Mouse (Mus musculus): ENCODE measurements around the gene Vmn1r168. TPM values are rescaled to one million over a fixed set of nuclear protein-coding genes. Genes with fewer than 3 reads are reported as not detected.
"Not testable (repeated sequence)": the region's sequence is repeated elsewhere in the genome, so short reads cannot be mapped to it uniquely, and the experiment has no call there.

Gene Vmn1r168
- total RNA-seq (2021): not detected
- long read RNA-seq, experiment 1: 0 reads
- long read RNA-seq, experiment 2: 0 reads

GRCm38 (mm10) chr7:23539432-23539831 lies at the start of gene Vmn1r168:
Vmn1r168 (plus strand) TSS chr7:23539732.
- not testable (repeated sequence) for DNase-seq (ENCODE audit: low spot score)

DNA sequence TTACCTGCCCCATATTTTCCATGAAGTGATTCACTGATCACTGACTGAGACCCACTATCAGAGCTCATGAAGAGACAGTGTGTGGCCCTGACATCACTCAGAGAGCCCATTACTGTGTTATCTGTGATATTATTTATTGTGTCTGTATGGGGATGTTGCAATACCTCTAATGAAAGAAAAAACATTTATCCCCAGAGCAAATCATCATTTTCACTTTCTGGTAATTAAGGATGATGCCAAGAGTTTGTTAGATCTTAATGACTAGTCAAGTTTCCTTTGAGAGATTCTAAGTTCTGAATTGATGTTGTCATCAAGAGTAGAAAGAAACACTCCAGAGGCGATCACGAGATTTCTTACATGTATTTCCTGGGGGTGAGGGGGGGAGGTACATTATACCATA lies 32.4 kb upstream of the Vmn1r168 start, which contains the start of gene Vmn1r167:
TSS of gene Vmn1r167 (minus strand) at position 101 of the 400 bp plus-strand sequence.
- not testable (repeated sequence) for DNase-seq (ENCODE audit: low spot score)

DNA sequence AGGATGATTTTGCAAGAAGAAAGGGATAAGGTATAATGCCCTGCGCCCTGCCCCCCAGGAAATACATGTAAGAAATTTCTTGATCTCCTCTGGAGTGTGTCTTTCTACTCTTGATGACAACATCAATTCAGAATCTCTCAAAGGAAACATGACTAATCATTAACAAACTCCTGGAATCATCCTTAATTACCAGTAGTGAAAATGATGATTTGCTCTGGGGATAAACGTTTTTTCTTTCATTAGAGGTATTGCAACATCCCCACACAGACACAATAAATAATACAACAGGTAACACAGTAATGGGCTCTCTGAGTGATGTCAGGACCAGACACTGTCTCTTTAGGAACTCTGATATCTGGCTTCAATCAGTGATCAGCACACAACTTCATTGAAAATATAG lies 35.7 kb downstream of the Vmn1r168 start, which contains the start of gene Vmn1r169:
TSS of gene Vmn1r169 (plus strand) at position 301 of the 400 bp plus-strand sequence.
- DNase-seq (ENCODE audit: low spot score): not testable (repeated sequence)

Other genes starting within 250 kb of the Vmn1r168 start
- not detected for gene Nlrp4e, start 238.5 kb upstream of the Vmn1r168 start, total RNA-seq (2021)
- gene Nlrp5, start 153.8 kb upstream of the Vmn1r168 start, total RNA-seq (2021): not detected
- not detected for gene Vmn1r167, start 32.5 kb upstream of the Vmn1r168 start, total RNA-seq (2021)
- gene Vmn1r169, start 35.8 kb downstream of the Vmn1r168 start, total RNA-seq (2021): not detected
- gene Vmn1r170, start 66.4 kb downstream of the Vmn1r168 start, total RNA-seq (2021): not detected
- gene Vmn1r171, start 91.0 kb downstream of the Vmn1r168 start, total RNA-seq (2021): not detected
- gene Vmn1r172, start 118.6 kb downstream of the Vmn1r168 start, total RNA-seq (2021): not detected
- not detected for gene Vmn1r173, start 161.0 kb downstream of the Vmn1r168 start, total RNA-seq (2021)
- not detected for gene Vmn1r174, start 212.5 kb downstream of the Vmn1r168 start, total RNA-seq (2021)

Measured in gastrocnemius, adult 18-20 months (tissue).